Comparison of ENCODE assay signal across 8 mouse cellular contexts in the genomic region with DNA sequence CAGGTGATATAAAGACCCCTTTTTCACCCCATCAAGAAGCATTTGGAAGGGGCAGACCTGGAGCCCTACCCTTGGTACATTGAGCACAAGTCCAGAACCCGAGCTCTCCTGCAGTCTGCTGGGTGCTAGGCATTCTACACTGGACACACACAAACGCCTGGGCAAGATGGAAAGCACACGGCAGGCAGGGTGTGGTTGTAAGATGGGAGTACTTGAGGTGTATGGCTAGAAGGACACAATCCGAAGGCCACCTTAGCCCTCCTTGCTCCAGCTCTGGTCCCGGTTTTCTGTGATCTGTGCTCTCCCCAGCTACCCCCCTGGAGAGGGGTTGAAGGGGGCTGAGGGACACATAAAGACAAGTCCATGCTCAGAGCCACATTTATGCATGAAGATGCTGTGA. TPM values are rescaled to one million over a fixed set of nuclear protein-coding genes. Genes with fewer than 3 reads are reported as not detected.
DNase-seq lines count a peak whose midpoint lies in the region; ATAC-seq and TF ChIP-seq lines count a peak whose summit lies in the region.

No protein-coding gene starts in this region.

- H3K9me3 ChIP-seq in lung, postnatal 0 days (ENCODE audit: low read length) = no peaks in the 10 kb centered on the region
- H3K9me3 ChIP-seq in forebrain, embryonic 15.5 days = no peaks in the 10 kb centered on the region
- H3K9me3 ChIP-seq in limb, embryonic 14.5 days (ENCODE audit: control insufficient read depth, low read length) = no peaks in the 10 kb centered on the region
- no peaks in the 10 kb centered on the region for H3K9me3 ChIP-seq in stomach, embryonic 15.5 days

- H3K4me3 ChIP-seq in lung, postnatal 0 days (ENCODE audit: low read depth, low read length) = peak overlapping the region; percentile 62; the same call in 1 of the 2 replicates
- peak overlapping the region; percentile 87 for H3K4me3 ChIP-seq in forebrain, embryonic 15.5 days
- H3K4me3 ChIP-seq in limb, embryonic 14.5 days (replicated peaks; ENCODE audit: low read length) = peak overlapping the region; percentile 83
- H3K4me3 ChIP-seq in stomach, embryonic 15.5 days (replicated peaks) = peak overlapping the region; percentile 73

- no peak for TF ChIP-seq EP300 in lung, postnatal 0 days (IDR thresholded peaks at IDR 0.05)

- no peak for ATAC-seq in lung, postnatal 0 days
- ATAC-seq in forebrain, embryonic 15.5 days (replicated peaks) = peak; percentile 6
- ATAC-seq in limb, embryonic 14.5 days (ENCODE audit: low FRiP score, low read depth) = no peak
- no peak for ATAC-seq in stomach, embryonic 15.5 days (ENCODE audit: insufficient read depth, low FRiP score, low read depth)
- no peak for ATAC-seq in inflammation-experienced regulatory T-cells, adult 6 months
- no peak for ATAC-seq in cerebellum, adult (ENCODE audit: insufficient number of reproducible peaks, low FRiP score, low TSS enrichment)

- no peak overlapping the region for H3K27ac ChIP-seq in lung, postnatal 0 days (ENCODE audit: low read length)
- peak overlapping the region; percentile 79; the same call in 1 of the 2 replicates for H3K27ac ChIP-seq in forebrain, embryonic 15.5 days (replicated peaks)
- H3K27ac ChIP-seq in limb, embryonic 14.5 days (replicated peaks; ENCODE audit: low read depth, low read length) = no peak overlapping the region
- H3K27ac ChIP-seq in stomach, embryonic 15.5 days = no peak overlapping the region

- DNase-seq in lung, postnatal 0 days (ENCODE audit: low spot score) = no peak
- DNase-seq in lung, postnatal 36 days = no peak
- DNase-seq in limb, embryonic 14.5 days (ENCODE audit: low spot score) = no peak
- no peak for DNase-seq in Muller cell, postnatal 12 days (ENCODE audit: inconsistent ontology term)

- H3K4me1 ChIP-seq in lung, postnatal 0 days (ENCODE audit: insufficient read depth, low read depth, low read length) = 0 out of 2 replicates have a peak, but pooled peaks cover 5% of the 10 kb centered on the region
- peaks cover 42% of the 10 kb centered on the region for H3K4me1 ChIP-seq in forebrain, embryonic 15.5 days
- H3K4me1 ChIP-seq in limb, embryonic 14.5 days (ENCODE audit: control insufficient read depth, insufficient read depth, low read length) = peaks cover 29% of the 10 kb centered on the region
- peaks cover 28% of the 10 kb centered on the region for H3K4me1 ChIP-seq in stomach, embryonic 15.5 days

- H3K36me3 ChIP-seq in lung, postnatal 0 days (ENCODE audit: insufficient read depth, low read length) = no peaks in the 10 kb centered on the region
- H3K36me3 ChIP-seq in forebrain, embryonic 15.5 days = peaks cover under 1% of the 10 kb centered on the region; the same call in 1 of the 2 replicates
- 0 out of 2 replicates have a peak, but pooled peaks cover 3% of the 10 kb centered on the region for H3K36me3 ChIP-seq in limb, embryonic 14.5 days (ENCODE audit: control insufficient read depth, insufficient read depth, low read length)
- no peaks in the 10 kb centered on the region for H3K36me3 ChIP-seq in stomach, embryonic 15.5 days

- TF ChIP-seq CTCF in lung, postnatal 0 days (IDR thresholded peaks at IDR 0.05) = no peak

- peak overlapping the region; percentile 99 for H3K4me2 ChIP-seq in lung, postnatal 0 days (replicated peaks; ENCODE audit: low read depth, low read length)
- H3K4me2 ChIP-seq in forebrain, embryonic 15.5 days (replicated peaks) = peak overlapping the region; percentile 87
- peak overlapping the region; percentile 70 for H3K4me2 ChIP-seq in limb, embryonic 14.5 days (replicated peaks; ENCODE audit: low read depth, low read length, severe bottlenecking)
- H3K4me2 ChIP-seq in stomach, embryonic 15.5 days = peak overlapping the region; percentile 91

- 41% methylated on average over 5 of the region's 5 CpGs for WGBS in lung, postnatal 0 days
- 46% methylated on average over 5 of the region's 5 CpGs for WGBS in forebrain, embryonic 15.5 days
- WGBS in limb, embryonic 14.5 days = 38% methylated on average over 5 of the region's 5 CpGs
- 55% methylated on average over 5 of the region's 5 CpGs for WGBS in stomach, embryonic 15.5 days

- TF ChIP-seq POLR2A in limb, embryonic 14.5 days (IDR thresholded peaks at IDR 0.05; ENCODE audit: borderline replicate concordance, extremely low read depth, insufficient read depth, insufficient read length) = no peak

- peaks cover 8% of the 10 kb centered on the region; the same call in 1 of the 2 replicates for H3K27me3 ChIP-seq in lung, postnatal 0 days (replicated peaks; ENCODE audit: insufficient read depth, low read length)
- peaks cover 8% of the 10 kb centered on the region for H3K27me3 ChIP-seq in forebrain, embryonic 15.5 days
- H3K27me3 ChIP-seq in limb, embryonic 14.5 days (ENCODE audit: control insufficient read depth, insufficient read depth, low read length) = peaks cover 7% of the 10 kb centered on the region
- H3K27me3 ChIP-seq in stomach, embryonic 15.5 days (replicated peaks) = peaks cover 11% of the 10 kb centered on the region

- H3K9ac ChIP-seq in lung, postnatal 0 days (replicated peaks; ENCODE audit: low read depth) = no peak overlapping the region
- H3K9ac ChIP-seq in forebrain, embryonic 15.5 days (replicated peaks) = peak overlapping the region; percentile 96
- H3K9ac ChIP-seq in limb, embryonic 14.5 days (ENCODE audit: low read depth, low read length, severe bottlenecking) = peak overlapping the region; percentile 86
- H3K9ac ChIP-seq in stomach, embryonic 15.5 days = peak overlapping the region; percentile 29; the same call in 1 of the 2 replicates

RNA-seq across cellular contexts. Expression of a gene that starts 0.5 kb away (rescaled TPM):
- polyA plus RNA-seq in lung, postnatal 0 days (2015; fragmentation: Nextera tagmentation; extraction: Ambion mirVana) = 8.5 and 9.6 TPM in 2 replicates
- 194 and 203 TPM in 2 replicates for polyA plus RNA-seq in forebrain, embryonic 15.5 days (2015; fragmentation: Nextera tagmentation; extraction: Ambion mirVana)
- polyA plus RNA-seq in limb, embryonic 14.5 days (2012; rRNA removed) = 94.5 and 97.4 TPM in 2 replicates
- polyA plus RNA-seq in limb, embryonic 14.5 days (2014; fragmentation: Nextera tagmentation; extraction: Ambion mirVana) = 43.4 and 44.0 TPM in 2 replicates
- 21.7 and 22.9 TPM in 2 replicates for polyA plus RNA-seq in stomach, embryonic 15.5 days (2015; fragmentation: Nextera tagmentation; extraction: Ambion mirVana)
- polyA plus RNA-seq in inflammation-experienced regulatory T-cells, adult 6 months (2017; shearing (Covaris generic)) = under 1 TPM; 0.72 to 0.78 (median 0.77) TPM

RNA-seq across cellular contexts. Expression of a gene that starts 4.1 kb away (rescaled TPM):
- 2.2 and 3.1 TPM in 2 replicates for polyA plus RNA-seq in lung, postnatal 0 days (2015; fragmentation: Nextera tagmentation; extraction: Ambion mirVana)
- 20.5 and 22.0 TPM in 2 replicates for polyA plus RNA-seq in forebrain, embryonic 15.5 days (2015; fragmentation: Nextera tagmentation; extraction: Ambion mirVana)
- 34.5 and 42.9 TPM in 2 replicates for polyA plus RNA-seq in limb, embryonic 14.5 days (2012; rRNA removed)
- 1.9 and 2.7 TPM in 2 replicates for polyA plus RNA-seq in limb, embryonic 14.5 days (2014; fragmentation: Nextera tagmentation; extraction: Ambion mirVana)
- polyA plus RNA-seq in stomach, embryonic 15.5 days (2015; fragmentation: Nextera tagmentation; extraction: Ambion mirVana) = 2.6 and 3.4 TPM in 2 replicates
- not detected for polyA plus RNA-seq in inflammation-experienced regulatory T-cells, adult 6 months (2017; shearing (Covaris generic))

RNA-seq across cellular contexts. Expression of a gene that starts 8.1 kb away (rescaled TPM):
- polyA plus RNA-seq in lung, postnatal 0 days (2015; fragmentation: Nextera tagmentation; extraction: Ambion mirVana) = 7.9 and 8.8 TPM in 2 replicates
- 9.7 and 10.1 TPM in 2 replicates for polyA plus RNA-seq in forebrain, embryonic 15.5 days (2015; fragmentation: Nextera tagmentation; extraction: Ambion mirVana)
- polyA plus RNA-seq in limb, embryonic 14.5 days (2012; rRNA removed) = 3.0 and 4.5 TPM in 2 replicates
- polyA plus RNA-seq in limb, embryonic 14.5 days (2014; fragmentation: Nextera tagmentation; extraction: Ambion mirVana) = 3.7 and 4.3 TPM in 2 replicates
- 1.3 and 1.6 TPM in 2 replicates for polyA plus RNA-seq in stomach, embryonic 15.5 days (2015; fragmentation: Nextera tagmentation; extraction: Ambion mirVana)
- not detected for polyA plus RNA-seq in inflammation-experienced regulatory T-cells, adult 6 months (2017; shearing (Covaris generic))

RNA-seq across cellular contexts. Expression of a gene that starts 39.8 kb away (rescaled TPM):
- polyA plus RNA-seq in lung, postnatal 0 days (2015; fragmentation: Nextera tagmentation; extraction: Ambion mirVana) = 7.6 and 7.8 TPM in 2 replicates
- polyA plus RNA-seq in forebrain, embryonic 15.5 days (2015; fragmentation: Nextera tagmentation; extraction: Ambion mirVana) = 0.70 and 0.93 TPM in 2 replicates
- 12.1 and 16.0 TPM in 2 replicates for polyA plus RNA-seq in limb, embryonic 14.5 days (2012; rRNA removed)
- 8.0 and 8.7 TPM in 2 replicates for polyA plus RNA-seq in limb, embryonic 14.5 days (2014; fragmentation: Nextera tagmentation; extraction: Ambion mirVana)
- 0.85 and 1.1 TPM in 2 replicates for polyA plus RNA-seq in stomach, embryonic 15.5 days (2015; fragmentation: Nextera tagmentation; extraction: Ambion mirVana)
- not detected for polyA plus RNA-seq in inflammation-experienced regulatory T-cells, adult 6 months (2017; shearing (Covaris generic))
